Mouse (Mus musculus) frontal cortex, adult 2 months (tissue): ENCODE data around the gene Poc1b. TPM values are rescaled to one million over a fixed set of nuclear protein-coding genes. Genes with fewer than 3 reads are reported as not detected.

Experiments
- DNase-seq, 2 experiments: peaks; one replicate each; pipeline ENCODE4 v3.0.0; 2022; ENCODE audit warnings: low spot score in 1 of 2; ENCODE audit errors: extremely low spot score in 1 of 2
- polyA plus RNA-seq: library from polyadenylated mRNA; depleted of rRNA; stranded (reverse); fragments of >200 nt; gene quantifications from 2 replicates; pipeline ENCODE4 v1.2.3, GENCODE M21; 2012

Gene Poc1b
- polyA plus RNA-seq, 1 experiment = 9.3 TPM

DNA sequence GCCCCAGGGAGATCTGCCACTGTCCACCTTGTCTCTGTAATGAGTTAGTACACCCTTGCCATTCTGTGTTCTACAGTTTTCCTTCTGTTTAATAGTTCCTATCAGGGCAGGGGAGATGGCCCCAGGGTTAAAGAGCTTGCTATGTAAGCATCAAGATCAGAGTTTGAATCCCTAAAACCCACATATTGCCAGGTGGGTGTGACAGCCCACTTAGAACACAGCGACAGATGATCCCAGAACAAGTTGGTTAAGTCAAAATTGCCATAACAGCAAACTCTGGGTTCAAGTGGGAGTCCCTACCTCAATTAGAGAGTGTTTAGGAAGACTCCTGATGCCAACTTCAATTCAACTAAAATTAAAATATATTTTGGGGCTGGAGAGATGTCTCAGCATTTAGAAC lies 81.3 kb downstream of the Poc1b start:
- DNase-seq = no peak

GRCm38 (mm10) chr10:99188656-99189603 lies 82.1 kb downstream of the Poc1b start:
- DNase-seq = no peak

DNA sequence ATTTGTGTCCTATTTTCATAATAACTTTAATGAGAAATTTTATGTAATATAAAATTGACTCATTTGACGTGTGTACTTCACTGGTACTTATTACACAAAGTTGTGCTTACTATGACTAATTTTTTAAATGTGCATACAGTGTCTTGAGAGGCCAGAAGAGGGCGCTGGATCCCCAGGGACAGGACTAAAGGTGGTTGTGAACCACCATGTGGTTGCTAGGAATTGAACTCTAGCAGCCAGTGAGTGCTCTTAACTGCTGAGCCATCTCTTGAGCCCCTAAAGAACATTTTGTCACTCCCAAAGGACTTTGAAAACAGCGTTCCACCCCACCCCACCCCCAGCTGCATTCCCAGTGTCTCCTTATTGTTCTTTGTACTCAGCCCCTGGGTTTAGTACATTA lies 84.0 kb downstream of the Poc1b start:
- peak in 1 of 2 experiments; percentile 60 for DNase-seq

GRCm38 (mm10) chr10:99194451-99195055 lies 87.7 kb downstream of the Poc1b start:
- no peak for DNase-seq

- DNase-seq = no peak
These were observed 89.7 kb downstream of the Poc1b start for GRCm38 (mm10) chr10:99196556-99196955.

GRCm38 (mm10) chr10:99197125-99197524 lies 90.3 kb downstream of the Poc1b start:
- no peak for DNase-seq

DNA sequence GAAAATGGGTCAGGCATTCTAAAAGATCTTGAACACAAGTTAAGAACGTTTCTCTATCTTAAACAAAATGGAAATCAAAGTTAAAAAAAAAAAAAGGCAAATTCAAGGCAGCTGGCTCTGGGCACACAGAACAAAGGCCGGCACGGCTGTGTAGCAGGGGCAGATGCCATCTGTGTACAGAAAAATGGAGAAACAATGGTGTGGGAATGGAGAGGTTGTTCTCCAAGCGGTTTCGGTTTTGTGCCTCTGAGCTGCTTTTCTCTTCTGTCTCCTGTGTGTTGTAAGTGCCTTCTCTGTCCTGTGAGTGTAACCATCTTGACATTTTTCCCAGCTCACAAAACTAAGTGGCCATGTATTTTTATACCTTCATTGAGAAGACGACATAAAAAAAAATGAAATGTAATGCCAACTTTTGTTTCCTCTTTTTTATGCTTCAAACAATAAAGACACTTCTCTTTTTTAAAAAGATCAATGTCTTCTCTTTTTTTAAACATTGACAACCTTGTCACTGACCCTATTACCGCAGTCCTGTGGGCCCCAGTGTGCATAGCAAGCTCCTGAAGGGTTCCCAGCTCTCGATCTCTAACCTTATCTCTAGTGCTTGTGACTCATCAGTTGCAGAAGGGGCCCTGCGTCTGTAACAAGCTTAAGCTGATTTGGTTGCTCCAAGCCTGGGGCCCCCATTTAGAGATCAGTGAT lies 90.9 kb downstream of the Poc1b start:
- no peak for DNase-seq

DNA sequence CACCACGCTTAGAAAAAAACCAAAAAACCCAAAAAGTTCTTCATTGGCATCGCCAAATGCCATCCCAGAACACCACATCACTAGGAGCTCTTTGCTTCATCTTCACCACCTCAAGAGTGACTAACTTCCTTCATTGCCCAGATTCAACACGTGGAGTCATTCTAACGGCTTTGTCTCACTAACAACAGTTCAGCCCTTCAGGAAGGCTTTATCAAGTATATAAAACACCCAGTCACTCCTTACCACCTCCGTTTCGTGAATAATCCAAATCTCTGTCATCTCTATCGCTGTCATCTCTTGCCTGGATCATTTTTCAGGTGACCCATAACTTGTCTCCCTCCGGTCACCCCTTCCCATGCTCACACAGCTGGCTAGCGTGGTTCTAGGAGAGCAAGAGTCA lies 92.1 kb downstream of the Poc1b start:
- no peak for DNase-seq

DNA sequence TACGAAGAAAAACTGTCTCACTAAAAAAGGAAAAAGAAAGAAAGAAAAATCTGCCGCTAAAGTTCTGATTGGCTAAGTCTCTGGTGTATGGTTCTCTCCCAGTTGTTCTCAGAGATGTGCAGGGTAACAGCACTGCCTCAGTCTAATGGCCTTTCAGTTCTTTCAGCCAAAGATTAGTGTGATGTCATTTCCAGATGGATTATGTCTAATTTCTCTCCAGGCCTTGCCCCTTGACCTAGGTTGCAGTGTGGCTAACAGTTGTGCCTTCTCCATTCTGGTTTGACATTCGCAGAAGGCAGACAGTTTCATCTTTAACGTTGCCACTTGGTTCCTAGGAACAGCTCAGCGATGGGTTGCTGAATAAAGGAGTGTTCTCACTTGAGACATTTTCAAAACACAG lies 94.1 kb downstream of the Poc1b start:
- no peak for DNase-seq

DNA sequence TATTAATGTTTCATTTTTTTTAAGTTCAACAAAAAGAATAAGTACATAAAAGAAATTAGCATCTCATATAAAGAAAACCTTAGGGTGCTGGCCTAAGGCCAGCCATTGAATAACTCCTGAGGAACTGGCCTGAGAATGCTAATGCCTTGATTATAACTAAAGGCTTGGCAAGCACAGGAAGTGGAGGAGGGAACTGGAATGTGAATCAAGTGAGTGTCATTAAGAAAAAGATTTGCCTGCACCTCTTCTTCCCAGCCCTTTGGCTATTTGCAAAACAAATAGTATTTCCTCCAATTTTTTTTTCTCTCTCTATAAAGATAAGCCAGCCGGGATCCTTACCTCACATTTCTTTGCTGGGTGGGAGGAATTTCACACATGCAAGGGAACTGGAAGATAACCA lies 95.0 kb downstream of the Poc1b start:
- DNase-seq = peak in 1 of 2 experiments; percentile 16

GRCm38 (mm10) chr10:99202363-99202762 lies 95.5 kb downstream of the Poc1b start:
- DNase-seq = no peak

GRCm38 (mm10) chr10:99203163-99203562 lies 96.3 kb downstream of the Poc1b start:
- DNase-seq = no peak

- no peak for DNase-seq
These were observed 97.0 kb downstream of the Poc1b start for GRCm38 (mm10) chr10:99203577-99204487.

GRCm38 (mm10) chr10:99204553-99204952 lies 97.7 kb downstream of the Poc1b start:
- DNase-seq = no peak

- DNase-seq = no peak
These were observed 100.3 kb downstream of the Poc1b start for GRCm38 (mm10) chr10:99207121-99207520.

GRCm38 (mm10) chr10:99209146-99209800 lies 102.4 kb downstream of the Poc1b start:
- DNase-seq = no peak

DNA sequence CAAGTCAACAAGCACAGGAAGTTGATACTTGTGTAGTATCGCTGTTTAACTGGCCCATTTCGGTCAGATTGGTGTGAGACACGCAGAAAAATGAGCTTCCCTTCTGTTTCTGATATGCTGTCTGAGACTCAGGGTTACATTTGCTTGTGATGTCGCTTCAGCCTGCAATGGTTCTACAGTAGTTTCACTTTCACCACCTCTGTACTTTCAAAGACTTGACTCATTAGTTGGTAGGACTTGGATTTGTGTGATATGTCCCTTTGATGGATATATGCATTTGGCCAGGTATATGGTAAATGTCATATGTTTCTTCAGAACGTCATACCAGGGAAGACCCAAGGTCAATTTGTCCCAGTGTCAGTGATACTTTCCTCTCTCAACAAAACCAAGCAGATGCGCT lies 104.2 kb downstream of the Poc1b start:
- no peak for DNase-seq

DNA sequence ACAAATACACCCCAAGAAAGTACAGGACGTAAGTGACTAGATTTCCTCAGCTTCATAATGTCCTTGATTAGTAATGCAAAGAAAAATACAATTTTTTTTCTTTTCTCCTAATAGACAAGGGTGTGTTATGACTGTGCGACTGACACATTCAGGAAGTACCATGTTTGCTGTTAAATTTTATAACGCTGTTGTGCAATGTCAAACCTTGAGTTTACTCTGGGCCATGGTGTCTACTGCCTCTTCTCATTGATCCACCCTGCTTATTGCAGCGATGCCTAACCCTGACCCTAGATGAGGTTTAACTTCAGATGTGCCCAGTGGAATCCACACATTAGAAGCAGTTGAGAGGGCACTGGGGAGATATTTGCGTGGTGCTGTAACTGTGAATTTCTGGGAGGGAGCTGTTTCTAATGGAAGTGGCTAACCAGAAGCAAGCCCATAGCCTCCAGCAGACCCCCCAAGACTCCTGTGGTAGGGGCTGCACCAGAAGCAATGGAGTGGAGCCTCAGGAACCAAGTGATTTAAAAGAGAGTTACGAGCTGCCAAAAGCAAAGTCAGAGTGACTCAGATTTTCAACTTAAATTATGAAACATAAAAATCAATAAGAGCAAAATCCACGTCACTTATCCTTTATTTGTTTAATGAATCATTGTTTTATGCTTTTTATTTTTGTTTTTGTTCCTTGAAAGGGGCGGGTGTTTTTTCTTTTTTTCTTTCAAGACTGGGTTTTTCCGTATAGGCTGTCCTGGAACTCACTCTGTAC lies 104.8 kb downstream of the Poc1b start:
- DNase-seq = no peak
